Mouse (Mus musculus): ENCODE measurements around the gene Mgat1.

DNA sequence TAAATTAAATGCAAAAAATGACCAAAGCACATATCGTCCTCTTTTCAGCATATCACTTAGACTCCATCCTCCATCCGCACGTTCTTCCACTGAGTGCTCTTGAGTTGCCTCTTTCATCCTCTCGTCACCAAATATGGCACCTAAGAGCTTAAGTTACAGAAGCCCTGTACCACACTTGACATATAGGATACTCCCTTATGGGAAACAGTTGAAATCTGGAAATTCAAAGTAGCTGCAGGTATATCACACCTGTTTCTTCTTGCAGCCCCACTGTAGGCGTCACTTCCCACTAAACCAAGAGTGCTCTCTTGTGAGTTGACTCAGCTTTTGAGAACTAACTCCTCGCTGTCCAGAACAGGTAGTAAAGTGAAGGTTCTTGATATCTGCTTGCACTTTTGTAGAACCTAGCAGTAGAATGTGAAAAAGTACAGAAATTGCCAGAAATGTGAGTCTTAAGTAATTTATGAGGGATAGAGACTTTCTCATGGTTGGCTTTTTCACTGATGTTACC is 38.9 kb upstream of the Mgat1 start:
- TF ChIP-seq EP300 (IDR thresholded peaks at IDR 0.05; ENCODE audit: insufficient read depth, low read depth, low read length) = no peak
- no peak for TF ChIP-seq CTCF (IDR thresholded peaks at IDR 0.05)
